Mouse (Mus musculus): ENCODE measurements around the gene Tas1r1.

GRCm38 (mm10) chr4:151981363-151981762 is 57.0 kb downstream of the Tas1r1 start:
- TF ChIP-seq CHD2 (IDR thresholded peaks at IDR 0.05; ENCODE audit: low read depth, low read length) (no peak), HCFC1 (IDR thresholded peaks at IDR 0.05; ENCODE audit: borderline replicate concordance, insufficient read depth, low read length) (no peak)
